Mouse (Mus musculus): ENCODE measurements around the gene Gpx3.
"Not testable (repeated sequence)": the region's sequence is repeated elsewhere in the genome, so short reads cannot be mapped to it uniquely, and the experiment has no call there.

Gene Gpx3

GRCm38 (mm10) chr11:54929290-54929689 is 27.0 kb downstream of the Gpx3 start:
- in situ Hi-C loops (cut with MboI; ENCODE audit: unreplicated experiment in 2 of 2): loop anchor here (5.0 to 10.0 kb wide), 3 partner anchors 367 to 624 kb away; partner anchors contain the start of gene Acsl6 (in 1 of the 2)

- in situ Hi-C loops (cut with MboI; ENCODE audit: unreplicated experiment in 2 of 2): loop anchor here (5.0 to 10.0 kb wide), 5 partner anchors 53 to 625 kb away; partner anchors contain the start of gene Acsl6 (in 1 of the 2)
These were observed 27.5 kb downstream of the Gpx3 start for GRCm38 (mm10) chr11:54929744-54930143.

DNA sequence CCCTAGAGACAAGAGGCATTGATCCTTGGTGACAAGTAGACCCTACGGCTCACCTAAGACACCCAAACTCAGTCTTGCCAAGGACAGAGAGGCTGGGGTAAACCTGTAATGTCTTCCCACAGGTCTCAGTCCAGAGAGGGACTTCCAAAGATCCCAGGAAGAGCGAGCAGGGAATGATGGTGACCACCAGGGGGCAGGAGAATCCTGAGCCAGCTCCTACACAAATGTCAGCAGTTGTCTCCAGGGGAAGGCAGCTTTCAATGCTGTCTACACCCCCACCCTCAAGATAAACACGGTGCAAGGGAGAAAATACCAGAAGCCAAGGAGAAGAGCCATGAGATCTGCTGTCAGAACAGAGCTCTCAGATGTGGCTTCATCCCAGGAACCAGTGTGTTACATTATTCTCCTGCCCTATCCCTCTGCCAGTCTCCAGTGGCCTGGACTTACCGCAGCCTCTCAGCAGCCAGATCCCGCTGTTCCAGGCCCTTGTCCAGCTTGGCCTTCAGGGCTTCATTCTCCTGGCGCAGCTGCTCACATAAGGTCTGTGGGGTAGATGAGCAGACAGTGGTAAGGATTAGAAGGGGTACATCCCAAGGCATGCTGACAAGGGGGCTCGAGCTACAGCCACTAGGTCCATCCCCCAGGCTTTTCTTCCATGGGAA is 28.2 kb downstream of the Gpx3 start:
- in situ Hi-C loops (cut with MboI; ENCODE audit: unreplicated experiment in 2 of 2): loop anchor here (5.0 kb wide), 2 partner anchors 52 to 112 kb away; no protein-coding TSS in a partner anchor

DNA sequence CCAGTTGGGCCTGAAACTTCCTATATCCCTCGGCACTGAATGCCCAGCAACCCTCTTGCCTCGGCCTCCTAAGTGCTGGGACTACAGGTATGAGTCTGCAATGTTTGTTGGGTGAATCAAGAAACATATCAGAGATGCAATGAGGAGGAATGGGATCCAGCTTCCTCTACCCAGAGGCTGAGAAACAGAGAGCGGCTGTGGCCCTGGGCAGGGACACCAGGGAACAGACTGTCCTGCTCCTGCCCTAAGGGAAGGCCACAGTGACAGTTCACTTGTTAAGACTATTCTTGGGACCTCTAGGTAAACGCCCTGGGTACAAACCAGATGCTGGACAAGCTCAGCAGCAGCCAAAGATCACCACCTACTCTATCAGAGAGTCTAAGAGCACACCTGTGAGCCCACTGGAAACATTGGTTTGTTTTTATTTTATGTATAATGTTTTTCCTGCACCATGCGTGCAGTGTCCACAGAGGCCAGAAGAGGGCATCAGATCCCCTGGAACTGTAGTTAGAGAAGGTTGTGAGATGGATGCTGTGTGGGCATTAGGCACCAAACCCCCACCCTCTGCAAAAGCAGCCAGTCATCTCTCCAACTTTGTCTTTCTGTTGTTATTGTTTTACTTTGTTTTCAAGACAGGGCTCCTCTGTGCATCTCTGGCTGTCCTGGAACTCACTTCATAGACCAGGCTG is 29.3 kb downstream of the Gpx3 start:
- in situ Hi-C loops (cut with MboI; ENCODE audit: unreplicated experiment in 2 of 2): loop anchor here (5.0 kb wide), 2 partner anchors 51 to 111 kb away; no protein-coding TSS in a partner anchor

DNA sequence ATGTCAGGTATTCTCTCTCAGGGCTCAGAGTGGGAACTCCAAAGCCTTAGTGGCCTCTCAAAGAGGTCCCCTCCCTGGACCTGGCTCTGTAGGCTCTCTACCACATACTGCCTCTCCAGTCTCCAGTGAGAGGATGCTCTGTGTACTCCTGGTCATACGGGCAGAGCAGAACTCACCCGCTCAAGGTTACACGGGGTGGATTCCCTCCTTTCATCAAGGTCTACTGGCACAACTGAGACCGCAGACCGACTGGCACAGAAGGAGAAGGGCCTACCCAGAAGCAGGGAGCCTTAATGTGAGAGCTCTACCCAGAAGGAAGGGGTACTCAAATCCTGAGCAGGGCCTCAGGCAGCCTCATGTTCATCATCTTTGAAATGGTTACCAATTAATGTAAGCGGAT is 30.3 kb downstream of the Gpx3 start:
- in situ Hi-C loops (cut with MboI; ENCODE audit: unreplicated experiment in 2 of 2): loop anchor here (5.0 kb wide), 2 partner anchors 50 to 110 kb away; no protein-coding TSS in a partner anchor

- in situ Hi-C loops (cut with MboI; ENCODE audit: unreplicated experiment in 2 of 2): loop anchor here (5.0 kb wide), 2 partner anchors 48 to 108 kb away; no protein-coding TSS in a partner anchor
These were observed 31.9 kb downstream of the Gpx3 start for GRCm38 (mm10) chr11:54934198-54934597.

GRCm38 (mm10) chr11:54936035-54936770 is 34.0 kb downstream of the Gpx3 start:
- in situ Hi-C loops (cut with MboI; ENCODE audit: unreplicated experiment in 2 of 2): no loop called here

- in situ Hi-C loops (cut with MboI; ENCODE audit: unreplicated experiment in 2 of 2): no loop called here
These were observed 34.5 kb downstream of the Gpx3 start for GRCm38 (mm10) chr11:54936771-54937140.

DNA sequence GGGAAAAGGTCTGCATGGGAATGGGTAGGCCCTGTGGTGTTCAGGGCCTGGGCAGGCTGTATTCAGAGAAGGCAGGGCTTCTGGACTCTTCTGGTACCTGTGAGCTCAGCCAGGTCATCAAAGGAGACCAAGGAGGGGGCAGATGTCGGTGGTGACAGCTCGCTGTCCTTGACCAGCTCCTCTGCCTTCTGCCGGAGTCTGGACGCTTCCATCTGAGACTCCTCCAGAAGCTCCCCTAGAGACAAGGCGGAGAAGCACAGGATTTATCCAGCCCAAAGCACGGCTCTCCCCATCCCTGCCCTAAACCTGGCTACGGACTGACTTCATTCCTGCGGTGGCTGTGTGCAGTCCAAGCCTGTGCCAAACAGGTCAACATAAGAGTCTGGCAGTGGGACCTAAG is 37.2 kb downstream of the Gpx3 start:
- in situ Hi-C loops (cut with MboI; ENCODE audit: unreplicated experiment in 2 of 2): no loop called here

- in situ Hi-C loops (cut with MboI; ENCODE audit: unreplicated experiment in 2 of 2): no loop called here
These were observed 37.8 kb downstream of the Gpx3 start for GRCm38 (mm10) chr11:54940056-54940455.

DNA sequence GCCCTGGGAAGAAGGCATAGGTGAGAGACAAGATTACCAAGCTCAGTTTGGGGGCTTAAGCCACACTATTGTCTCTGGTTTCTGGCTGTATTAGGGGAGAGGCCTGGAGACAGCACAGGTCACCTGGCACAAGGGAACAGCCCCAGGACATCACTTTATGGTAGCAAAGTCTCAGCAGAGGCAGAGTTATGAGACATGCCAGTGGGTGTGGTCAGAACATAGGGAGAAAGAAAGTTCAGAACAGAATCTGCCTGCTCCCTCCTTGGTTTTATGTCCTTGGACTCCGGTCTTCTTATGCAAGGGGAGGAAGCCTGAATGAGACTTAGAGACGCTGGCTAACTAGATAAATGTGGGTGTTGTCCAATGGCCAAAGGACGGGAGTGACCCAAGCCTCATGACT is 42.4 kb downstream of the Gpx3 start:
- in situ Hi-C loops (cut with MboI; ENCODE audit: unreplicated experiment in 2 of 2): no loop called here

- in situ Hi-C loops (cut with MboI; ENCODE audit: unreplicated experiment in 2 of 2): no loop called here
These were observed 47.5 kb downstream of the Gpx3 start for GRCm38 (mm10) chr11:54949717-54950116.

DNA sequence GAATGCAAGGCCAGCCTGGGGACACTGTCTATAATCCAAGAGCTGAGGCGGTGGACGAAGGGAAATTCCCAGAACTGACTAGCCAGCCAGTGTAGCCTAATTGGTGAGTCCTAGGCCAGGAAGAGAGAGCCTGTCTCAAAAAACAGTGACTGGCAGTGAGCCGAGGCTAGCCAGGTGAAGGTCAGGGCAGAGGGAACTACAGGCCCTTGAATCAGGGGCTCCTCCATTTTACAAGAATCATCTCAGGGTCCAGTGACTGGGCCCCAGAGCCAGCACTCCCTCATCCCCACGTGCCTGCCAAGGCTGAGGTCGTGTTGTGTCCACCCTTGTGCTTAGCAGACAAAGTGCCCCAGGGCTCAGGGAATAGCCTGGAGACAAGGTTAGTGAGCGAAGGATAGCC is 48.4 kb downstream of the Gpx3 start:
- in situ Hi-C loops (cut with MboI; ENCODE audit: unreplicated experiment in 2 of 2): no loop called here

- in situ Hi-C loops (cut with MboI; ENCODE audit: unreplicated experiment in 2 of 2): no loop called here
These were observed 50.4 kb downstream of the Gpx3 start for GRCm38 (mm10) chr11:54952651-54953050.

- in situ Hi-C loops (cut with MboI; ENCODE audit: unreplicated experiment in 2 of 2): no loop called here
These were observed 51.8 kb downstream of the Gpx3 start for GRCm38 (mm10) chr11:54953993-54954446.

DNA sequence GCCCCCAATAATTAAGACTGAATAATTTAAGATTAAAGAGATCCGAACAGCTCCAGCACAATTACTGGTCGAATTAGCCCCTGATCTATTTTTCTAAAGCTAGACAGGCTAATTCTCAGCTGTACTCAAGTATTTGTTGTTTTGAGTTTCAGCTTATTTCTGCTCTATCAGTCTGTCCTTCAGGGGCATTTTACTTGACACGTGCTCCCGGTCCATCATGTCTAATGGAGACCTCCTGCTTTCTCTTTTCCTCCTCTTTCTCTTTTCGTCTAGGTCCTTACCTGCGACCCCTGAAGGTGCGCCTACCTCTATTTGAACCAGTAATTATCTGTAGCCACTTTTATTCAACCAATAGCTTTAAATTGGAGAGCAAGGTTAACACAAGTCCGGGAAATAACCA is 52.5 kb downstream of the Gpx3 start:
- in situ Hi-C loops (cut with MboI; ENCODE audit: unreplicated experiment in 2 of 2): no loop called here

DNA sequence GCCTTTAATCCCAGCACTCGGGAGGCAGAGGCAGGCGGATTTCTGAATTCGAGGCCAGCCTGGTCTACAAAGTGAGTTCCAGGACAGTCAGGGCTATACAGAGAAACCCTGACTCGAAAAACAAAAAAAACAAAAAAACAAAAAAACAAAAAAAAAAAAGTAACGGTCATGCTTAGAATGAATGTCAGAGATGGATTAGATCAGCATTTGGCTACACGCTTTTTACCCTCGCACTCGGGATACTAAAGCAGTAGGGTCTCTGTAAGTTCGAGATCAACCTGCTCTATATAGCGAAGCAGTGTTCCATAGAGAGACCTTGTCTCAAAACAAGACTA is 53.1 kb downstream of the Gpx3 start:
- in situ Hi-C loops (cut with MboI; ENCODE audit: unreplicated experiment in 2 of 2): not testable (repeated sequence)

DNA sequence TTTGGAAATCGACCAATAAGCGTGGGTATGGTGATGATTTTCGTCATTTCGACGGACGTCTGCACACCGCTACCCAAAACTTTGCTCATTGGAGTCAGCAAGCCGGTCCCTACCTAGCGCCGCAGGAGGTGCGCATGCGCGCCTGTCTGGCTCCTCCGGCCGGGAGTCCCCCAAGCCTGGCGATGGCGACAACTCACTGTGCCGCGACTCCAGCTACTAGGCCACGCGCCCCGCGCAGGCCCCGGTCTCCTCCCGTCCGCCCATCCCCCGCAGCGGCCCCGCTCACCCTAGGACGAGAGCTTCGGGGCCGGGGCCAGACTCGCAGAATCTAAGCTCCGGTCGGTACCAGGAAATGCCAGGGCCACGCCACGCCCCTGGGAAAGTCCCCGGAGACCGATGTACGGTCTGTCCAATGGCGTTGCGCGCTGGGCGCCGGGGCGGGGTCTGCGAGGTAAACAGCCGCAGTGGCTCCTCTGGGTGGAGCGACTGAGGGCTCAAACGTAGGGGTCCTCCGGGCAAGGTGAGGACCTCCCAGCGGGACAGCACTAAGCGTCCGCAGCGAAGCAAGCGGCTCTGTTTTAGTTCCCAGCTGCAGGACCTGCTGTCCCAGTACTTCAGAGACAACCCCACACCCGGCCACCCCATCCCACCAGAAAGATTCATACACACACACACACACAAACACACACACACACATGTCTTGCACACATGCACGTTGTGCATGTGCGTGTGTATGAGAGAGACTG is 53.7 kb downstream of the Gpx3 start:
- in situ Hi-C loops (cut with MboI; ENCODE audit: unreplicated experiment in 2 of 2): no loop called here

- in situ Hi-C loops (cut with MboI; ENCODE audit: unreplicated experiment in 2 of 2): no loop called here
These were observed 54.7 kb downstream of the Gpx3 start for GRCm38 (mm10) chr11:54956912-54957311.

DNA sequence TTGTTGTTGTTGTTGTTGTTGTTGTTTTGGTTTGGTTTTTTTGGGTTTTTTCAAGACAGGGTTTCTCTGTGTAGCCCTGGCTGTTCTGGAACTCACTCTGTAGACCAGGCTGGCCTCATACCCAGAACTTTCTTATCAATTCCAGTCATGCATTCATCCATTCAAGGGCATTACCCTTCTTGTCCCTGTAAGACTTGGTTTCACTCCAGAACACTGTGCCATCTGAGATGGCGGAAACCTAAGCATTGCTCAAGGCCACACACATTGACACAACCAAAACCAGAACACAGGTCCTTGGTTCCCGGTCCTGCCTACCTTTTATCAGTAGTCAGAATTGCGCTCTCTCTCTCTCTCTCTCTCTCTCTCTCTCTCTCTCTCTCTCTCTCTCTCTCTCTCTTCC is 55.5 kb downstream of the Gpx3 start:
- in situ Hi-C loops (cut with MboI; ENCODE audit: unreplicated experiment in 2 of 2): not testable (repeated sequence)

Data from v-Abl transformed pro-B cells (cell line).